Mouse (Mus musculus): ENCODE measurements at regions not wholly inside any gene's neighbourhood (a gene's known extent, or its start where the extent isn't known, plus 50 kb on each side); places are given as distances from the start of the nearest gene placed in this dataset.

GRCm38 (mm10) chr5:73872641-73873421 lies 195.4 kb downstream of the Usp46 start:
- no peak for DNase-seq (ENCODE audit: low spot score)

- DNase-seq (ENCODE audit: low spot score), result no peak
These were observed 193.5 kb downstream of the Usp46 start for GRCm38 (mm10) chr5:73874770-73875169.

GRCm38 (mm10) chr5:73875847-73876246 lies 192.4 kb downstream of the Usp46 start:
- DNase-seq (ENCODE audit: low spot score), result peak; percentile 15

- no peak for DNase-seq (ENCODE audit: low spot score)
These were observed 187.3 kb downstream of the Usp46 start for GRCm38 (mm10) chr5:73880936-73881335.

- DNase-seq (ENCODE audit: low spot score), result peak; percentile 68
These were observed 186.3 kb downstream of the Usp46 start for GRCm38 (mm10) chr5:73881941-73882340.

GRCm38 (mm10) chr5:73884998-73885397 lies 183.2 kb downstream of the Usp46 start:
- no peak for DNase-seq (ENCODE audit: low spot score)

- no peak for DNase-seq (ENCODE audit: low spot score)
These were observed 182.5 kb downstream of the Usp46 start for GRCm38 (mm10) chr5:73885691-73886090.

- DNase-seq (ENCODE audit: low spot score), result no peak
These were observed 180.8 kb downstream of the Usp46 start for GRCm38 (mm10) chr5:73887306-73887958.

GRCm38 (mm10) chr5:73888391-73888790 lies 179.8 kb downstream of the Usp46 start:
- DNase-seq (ENCODE audit: low spot score), result no peak

- no peak for DNase-seq (ENCODE audit: low spot score)
These were observed 178.9 kb downstream of the Usp46 start for GRCm38 (mm10) chr5:73889342-73889741.

- no peak for DNase-seq (ENCODE audit: low spot score)
These were observed 177.3 kb downstream of the Usp46 start for GRCm38 (mm10) chr5:73890942-73891341.

GRCm38 (mm10) chr5:73891606-73892005 lies 176.6 kb downstream of the Usp46 start:
- no peak for DNase-seq (ENCODE audit: low spot score)

GRCm38 (mm10) chr5:73892440-73893225 lies 175.6 kb downstream of the Usp46 start:
- no peak for DNase-seq (ENCODE audit: low spot score)

- DNase-seq (ENCODE audit: low spot score), result no peak
These were observed 173.0 kb downstream of the Usp46 start for GRCm38 (mm10) chr5:73895186-73895585.

- no peak for DNase-seq (ENCODE audit: low spot score)
These were observed 171.4 kb downstream of the Usp46 start for GRCm38 (mm10) chr5:73896785-73897184.

- no peak for DNase-seq (ENCODE audit: low spot score)
These were observed 166.6 kb downstream of the Usp46 start for GRCm38 (mm10) chr5:73901651-73902050.

- no peak for DNase-seq (ENCODE audit: low spot score)
These were observed 165.6 kb downstream of the Usp46 start for GRCm38 (mm10) chr5:73902470-73903218.

- no peak for DNase-seq (ENCODE audit: low spot score)
These were observed 165.0 kb downstream of the Usp46 start for GRCm38 (mm10) chr5:73903219-73903570.

GRCm38 (mm10) chr5:73904146-73904811 lies 164.0 kb downstream of the Usp46 start:
- DNase-seq (ENCODE audit: low spot score), result no peak

GRCm38 (mm10) chr5:73912149-73912548 lies 156.1 kb downstream of the Usp46 start:
- no peak for DNase-seq (ENCODE audit: low spot score)

- DNase-seq (ENCODE audit: low spot score), result no peak
These were observed 155.1 kb downstream of the Usp46 start for GRCm38 (mm10) chr5:73913116-73913515.
